Mouse (Mus musculus): Measurements from ENCODE around the gene S100a3. TPM values are rescaled to one million over a fixed set of nuclear protein-coding genes. Genes with fewer than 3 reads are reported as not detected.

S100a3 gene
- polyA plus RNA-seq (2012; rRNA removed), result 0.04 TPM in 1 of 2 replicates, not detected in the other

DNA sequence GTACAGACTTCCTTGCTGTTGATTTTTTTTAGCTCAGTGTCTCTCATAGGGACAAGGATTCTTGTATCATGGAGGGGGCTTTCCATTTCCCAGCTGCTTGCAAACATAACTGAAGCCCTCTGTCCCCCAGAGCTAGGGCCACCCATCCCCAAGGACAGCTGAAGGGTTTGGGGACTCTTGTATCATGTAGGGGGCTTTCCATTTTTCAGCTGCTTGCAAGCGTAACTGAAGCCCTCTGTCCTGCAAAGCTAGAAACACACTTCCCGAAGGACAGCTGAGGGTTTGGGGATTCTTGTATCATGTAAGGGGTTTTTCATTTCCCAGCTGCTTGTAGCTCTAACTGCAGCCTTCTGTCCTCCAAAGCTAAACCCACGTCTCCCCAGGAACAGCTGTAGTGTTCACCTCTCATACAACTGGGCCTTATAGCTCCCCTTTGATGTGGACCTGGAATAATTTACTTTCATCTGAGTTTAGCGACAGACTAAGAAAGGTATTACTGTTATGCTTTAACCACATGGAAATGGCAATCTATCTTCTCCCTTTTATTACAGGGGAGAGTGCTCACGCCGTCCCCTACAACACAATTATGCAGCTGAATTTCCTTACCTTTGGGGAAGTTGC, at the start of gene S100a3:
Gene S100a3, plus strand, starts transcription at position 571 of the 621 bp plus-strand sequence.

DNA sequence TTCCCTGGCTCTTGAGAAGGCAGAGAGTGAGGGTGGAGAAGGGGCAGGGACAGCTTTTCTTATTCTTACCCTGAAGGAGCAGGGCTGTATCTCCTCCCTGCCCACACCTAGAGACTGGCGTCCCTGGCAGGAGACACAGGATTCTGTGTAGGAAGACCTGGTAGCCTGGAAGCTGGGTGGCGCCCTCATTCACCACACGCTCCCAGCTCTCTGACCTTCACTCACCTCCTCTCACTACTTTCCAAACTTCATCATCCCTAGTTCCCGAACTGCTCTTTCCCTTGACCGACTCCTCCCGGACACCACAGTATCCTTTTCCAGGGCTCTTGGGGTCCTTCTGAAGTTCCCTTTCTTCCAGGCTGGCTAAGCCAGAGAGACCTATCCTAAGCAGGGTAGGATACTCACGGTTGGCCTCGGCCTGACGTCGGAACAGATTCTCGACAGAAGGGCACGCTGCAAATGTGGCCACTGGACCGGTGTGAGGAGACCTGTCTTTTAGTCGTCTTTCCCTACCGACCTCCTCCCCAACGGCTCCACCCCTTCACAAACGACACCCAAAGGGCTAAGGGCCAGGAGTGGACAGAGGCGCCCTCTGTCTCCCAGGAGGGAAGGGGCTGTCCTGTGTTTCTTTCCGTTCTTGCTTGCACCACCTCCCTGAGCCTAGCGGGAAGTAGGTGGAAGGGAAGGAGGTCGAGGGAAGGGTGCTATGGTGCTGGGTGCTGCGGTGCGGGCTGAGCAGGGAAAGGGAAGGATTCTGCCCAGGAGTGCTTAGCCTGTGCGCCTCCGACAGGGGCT, 46.4 kb upstream of the S100a3 start, which contains the start of the genes S100a1 and S100a13:
Gene S100a1, minus strand, starts transcription at position 597 of the 795 bp plus-strand sequence.
Gene S100a13, plus strand, starts transcription at position 640 of the 795 bp plus-strand sequence.

GRCm38 (mm10) chr3:90526580-90526979, 33.8 kb upstream of the S100a3 start, which contains the start of gene S100a14:
S100a14 (plus strand) TSS chr3:90526856.

DNA sequence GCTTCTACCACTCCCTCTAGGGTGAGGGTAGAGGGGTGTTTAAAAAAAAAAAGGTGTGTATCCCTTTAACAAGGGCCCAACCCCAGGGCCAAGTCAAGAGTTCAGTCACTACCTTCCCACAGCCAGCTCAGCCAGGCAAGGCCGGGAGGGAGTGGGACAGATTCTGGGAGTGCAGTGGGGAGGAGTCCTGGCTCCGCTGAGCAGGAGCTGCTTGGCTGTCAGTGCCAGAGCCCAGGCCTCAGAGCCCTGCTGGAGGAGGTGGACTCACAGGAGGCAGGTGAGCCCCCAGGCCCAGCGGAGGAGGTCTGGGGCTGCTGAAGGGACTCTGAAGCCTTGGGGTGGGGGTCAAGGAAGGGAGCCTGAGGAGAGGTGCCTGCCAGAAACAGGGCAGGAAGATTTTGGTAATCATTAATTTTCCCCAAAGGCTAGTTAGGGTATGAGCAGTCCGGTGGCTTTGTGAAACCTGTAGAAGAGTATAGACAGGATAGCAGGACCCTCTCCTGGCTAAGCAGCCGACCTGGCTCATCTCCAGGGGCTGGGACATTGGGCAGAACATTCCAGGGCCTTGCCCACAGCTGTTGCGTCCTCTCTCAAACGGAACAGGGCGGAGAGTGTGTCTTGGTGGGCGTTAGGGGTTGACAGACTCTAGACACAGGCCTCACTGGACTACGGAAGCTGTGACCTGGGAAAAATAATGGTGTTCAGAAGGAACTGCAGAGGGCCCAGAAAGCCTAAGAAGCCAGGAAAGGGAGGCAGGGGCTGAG, 23.1 kb upstream of the S100a3 start, which contains the start of gene S100a16:
Gene S100a16, plus strand, starts transcription at position 114 of the 764 bp plus-strand sequence.

GRCm38 (mm10) chr3:90589947-90590346, 29.6 kb downstream of the S100a3 start, which contains the start of gene S100a2:
S100a2 (plus strand) TSS chr3:90590247.

DNA sequence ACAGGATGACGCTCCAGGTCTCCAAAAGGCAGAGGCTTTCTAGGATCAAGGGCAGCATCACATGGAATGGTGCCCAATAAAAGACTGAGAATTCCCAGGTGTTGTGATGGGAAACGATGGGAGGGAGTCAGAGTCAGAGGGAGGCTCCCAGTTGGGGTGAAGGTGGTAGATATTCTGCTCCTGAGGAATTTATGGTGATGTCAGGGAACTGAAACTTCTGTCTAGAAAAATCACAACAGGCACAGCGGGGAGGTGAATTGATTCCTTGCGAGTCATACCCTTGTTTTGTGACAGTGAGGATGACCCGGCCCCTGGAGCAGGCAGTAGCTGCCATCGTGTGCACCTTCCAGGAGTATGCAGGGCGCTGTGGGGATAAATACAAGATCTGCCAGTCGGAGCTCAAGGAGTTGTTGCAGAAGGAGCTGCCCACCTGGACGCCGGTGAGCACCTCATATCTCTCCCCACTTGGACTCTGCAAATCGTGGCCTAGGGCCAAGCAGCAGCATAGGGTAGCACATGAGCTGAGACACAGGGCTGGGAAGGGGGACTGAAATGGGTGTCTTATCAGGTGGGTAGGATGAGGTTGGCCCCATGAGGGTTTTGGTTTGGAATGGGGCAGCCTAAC, 41.2 kb downstream of the S100a3 start, which contains the start of gene Gm42674:
Gene Gm42674, plus strand, starts transcription at position 419 of the 625 bp plus-strand sequence.

GRCm38 (mm10) chr3:90603623-90604022, 43.2 kb downstream of the S100a3 start, which contains the start of gene S100a4:
S100a4 (plus strand) TSS chr3:90603771.

DNA sequence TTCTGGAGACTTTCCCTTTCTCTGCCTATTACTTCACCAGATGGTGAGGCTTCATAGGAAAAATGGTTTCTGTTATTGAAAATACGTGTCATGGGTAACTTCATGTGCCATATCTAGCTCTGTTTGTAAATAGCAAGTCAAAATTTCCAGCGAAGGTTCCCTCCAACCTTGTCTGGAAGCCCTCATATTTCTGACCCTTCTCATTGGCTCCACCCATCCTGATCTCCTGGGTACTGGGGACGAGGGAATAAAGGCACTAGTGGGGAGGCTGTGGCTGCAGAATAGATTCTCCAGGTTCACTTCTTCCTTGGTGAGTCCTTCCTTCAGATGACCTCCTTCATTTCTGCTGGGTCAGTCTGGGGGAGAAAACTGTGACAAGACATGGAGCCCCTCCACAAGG, 47.8 kb downstream of the S100a3 start, which contains the start of gene S100a5:
Gene S100a5, plus strand, starts transcription at position 301 of the 400 bp plus-strand sequence.

DNA sequence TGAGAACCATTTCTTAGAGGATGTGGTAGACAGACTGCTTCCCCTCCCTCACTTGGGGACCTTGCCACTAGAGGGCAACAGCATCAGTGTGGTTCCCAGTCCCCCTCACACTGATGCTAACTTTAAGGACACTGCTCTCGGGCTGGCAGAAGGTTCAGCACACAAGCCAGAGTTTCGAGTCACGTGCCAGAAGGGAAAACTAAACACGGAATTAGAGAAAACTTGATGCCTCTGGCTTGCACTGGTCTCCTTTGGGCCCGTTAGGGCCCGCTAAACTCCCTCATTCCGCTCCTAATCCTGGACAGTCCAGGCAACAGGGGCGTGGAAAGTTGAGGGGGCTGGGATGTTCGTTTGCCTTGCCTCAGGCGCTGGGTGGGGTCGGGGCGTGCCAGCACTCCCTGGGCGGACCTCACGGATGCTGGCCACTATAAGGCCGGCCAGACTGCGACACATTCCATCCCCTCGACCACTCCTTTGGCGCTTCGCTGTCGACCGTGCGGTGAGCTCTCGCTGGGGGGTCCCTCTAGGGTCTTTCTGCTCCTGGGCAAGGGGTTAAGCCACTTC, 52.4 kb downstream of the S100a3 start, which contains the start of gene S100a6:
Gene S100a6, plus strand, starts transcription at position 155 of the 564 bp plus-strand sequence.

Other genes starting within 250 kb of the S100a3 start
- gene Slc27a3, start 170.6 kb upstream of the S100a3 start, polyA plus RNA-seq (2012; rRNA removed), result 29.9 and 31.1 TPM in 2 replicates
- gene Ints3, start 127.0 kb upstream of the S100a3 start, polyA plus RNA-seq (2012; rRNA removed), result 48.4 and 57.9 TPM in 2 replicates
- 6.0 and 11.9 TPM in 2 replicates for gene Npr1, start 94.7 kb upstream of the S100a3 start, polyA plus RNA-seq (2012; rRNA removed)
- 245 and 276 TPM in 2 replicates for gene Ilf2, start 84.5 kb upstream of the S100a3 start, polyA plus RNA-seq (2012; rRNA removed)
- 23.3 and 41.3 TPM in 2 replicates for gene Snapin, start 69.5 kb upstream of the S100a3 start, polyA plus RNA-seq (2012; rRNA removed)
- gene Chtop, start 51.1 kb upstream of the S100a3 start, polyA plus RNA-seq (2012; rRNA removed), result 208 and 235 TPM in 2 replicates
- gene S100a1, start 46.2 kb upstream of the S100a3 start, polyA plus RNA-seq (2012; rRNA removed), result 11.4 and 11.6 TPM in 2 replicates
- 12.0 and 14.2 TPM in 2 replicates for gene S100a13, start 46.1 kb upstream of the S100a3 start, polyA plus RNA-seq (2012; rRNA removed)
- gene S100a14, start 33.7 kb upstream of the S100a3 start, polyA plus RNA-seq (2012; rRNA removed), result 0.05 TPM in 1 of 2 replicates, not detected in the other
- gene S100a16, start 23.3 kb upstream of the S100a3 start, polyA plus RNA-seq (2012; rRNA removed), result 21.0 and 26.2 TPM in 2 replicates
- not detected in 2 replicates for gene S100a2, start 29.7 kb downstream of the S100a3 start, polyA plus RNA-seq (2012; rRNA removed)
- gene Gm42674, start 41.3 kb downstream of the S100a3 start, polyA plus RNA-seq (2012; rRNA removed), result not detected in 2 replicates
- 2.1 and 2.6 TPM in 2 replicates for gene S100a4, start 43.2 kb downstream of the S100a3 start, polyA plus RNA-seq (2012; rRNA removed)
- gene S100a5, start 47.9 kb downstream of the S100a3 start, polyA plus RNA-seq (2012; rRNA removed), result not detected in 2 replicates
- 14.9 and 15.9 TPM in 2 replicates for gene S100a6, start 52.3 kb downstream of the S100a3 start, polyA plus RNA-seq (2012; rRNA removed)
- gene S100a7a, start 93.4 kb downstream of the S100a3 start, polyA plus RNA-seq (2012; rRNA removed), result 0.04 and 0.06 TPM in 2 replicates
- gene S100a8, start 108.4 kb downstream of the S100a3 start, polyA plus RNA-seq (2012; rRNA removed), result 4.8 and 13.3 TPM in 2 replicates
- 18.1 and 27.3 TPM in 2 replicates for gene S100a9, start 135.1 kb downstream of the S100a3 start, polyA plus RNA-seq (2012; rRNA removed)
- gene Pglyrp4, start 166.3 kb downstream of the S100a3 start, polyA plus RNA-seq (2012; rRNA removed), result not detected in 2 replicates
- gene Gm5849, start 217.3 kb downstream of the S100a3 start, polyA plus RNA-seq (2012; rRNA removed), result not detected in 2 replicates